Mouse (Mus musculus) Patski (cell line): ENCODE results near the gene Tatdn3. TPM values are rescaled to one million over a fixed set of nuclear protein-coding genes. Genes with fewer than 3 reads are reported as not detected.

Experiments
- ATAC-seq: fragments of 100-300 bp; one replicate; pipeline ENCODE4 v1.8.0; 2021
- CTCF ChIA-PET: fragments of 350-600 bp; sonication (Branson Sonifier 250); formaldehyde crosslinking; loops from one replicate; lab custom pipeline; 2022; ENCODE audit warnings: inconsistent platforms; lab: Charles Lee
- POLR2A ChIA-PET: fragments of 350-600 bp; sonication (Branson Sonifier 250); formaldehyde crosslinking; loops from one replicate; lab custom pipeline; 2022; ENCODE audit warnings: antibody characterized with exemption, inconsistent platforms; lab: Charles Lee
- DNase-seq: peaks from one replicate; pipeline ENCODE4 v3.0.0-alpha.2; 2011; ENCODE audit warnings: low read depth, low spot score
- H3K27me3 ChIP-seq: fragments of 371-371 bp; one replicate; pipeline ENCODE4 v1.5.1; 2021
- CTCF ChIP-seq: fragments of 100-300 bp; IDR thresholded peaks from one replicate; pipeline ENCODE4 v1.5.1; 2021
- in situ Hi-C: fragments of 300-500 bp; cut with MboI; formaldehyde crosslinking; loops from 3 replicates; pipeline ENCODE4 v1.11.1; 2018; ENCODE audit warnings: low pct_unique_long_range_greater_than_20kb, mixed read lengths
- polyA plus RNA-seq: library from polyadenylated mRNA; unstranded; gene quantifications from one replicate; pipeline ENCODE4 v1.2.3, GENCODE M21; 2021

Gene Tatdn3
- polyA plus RNA-seq, 1 experiment from 2014 or later: 18.7 TPM

DNA sequence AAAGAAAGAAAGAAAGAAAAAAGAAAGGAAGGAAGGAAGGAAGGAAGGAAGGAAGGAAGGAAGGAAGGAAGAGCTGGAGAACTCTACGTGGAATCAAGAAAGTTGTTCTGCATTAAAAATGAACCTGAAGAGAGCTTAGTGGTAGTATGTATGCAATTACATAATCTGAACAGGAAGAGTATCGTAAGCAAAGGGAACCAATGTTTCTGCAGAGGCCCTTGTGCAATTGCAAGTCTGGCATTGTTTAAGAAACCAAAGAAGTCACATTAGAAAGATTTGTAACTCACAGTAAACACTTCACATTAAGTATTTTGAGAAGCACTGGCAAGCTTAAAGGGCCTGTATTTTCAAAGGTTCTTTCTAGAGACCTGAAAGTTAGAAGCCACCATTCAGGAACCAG, 39.6 kb downstream of the Tatdn3 start:
- no peak for TF ChIP-seq CTCF
- POLR2A ChIA-PET: interaction anchor here (1.2 kb wide), 1 partner anchor 42 kb away, joined by 3 read pairs; no protein-coding TSS in a partner anchor
- no peak for ATAC-seq
- DNase-seq: no peak
- in situ Hi-C loops: no loop called here
- H3K27me3 ChIP-seq: no peaks in the 10 kb centered on the region
- CTCF ChIA-PET: interaction anchor here (0.8 kb wide), 1 partner anchor 15 kb away, joined by 3 read pairs; no protein-coding TSS in a partner anchor

- no peaks in the 10 kb centered on the region for H3K27me3 ChIP-seq
- in situ Hi-C loops: no loop called here
- ATAC-seq (no peak), DNase-seq (no peak)
- no peak for TF ChIP-seq CTCF
- CTCF ChIA-PET: interaction anchor here (1.0 kb wide), 1 partner anchor 35 kb away, joined by 3 read pairs; no protein-coding TSS in a partner anchor
- POLR2A ChIA-PET: no interaction called here
Observed at GRCm38 (mm10) chr1:191021016-191021415, 41.7 kb downstream of the Tatdn3 start.

GRCm38 (mm10) chr1:191020217-191020924, 42.4 kb downstream of the Tatdn3 start:
- DNase-seq: no peak
- POLR2A ChIA-PET: no interaction called here

GRCm38 (mm10) chr1:191019803-191020202, 42.9 kb downstream of the Tatdn3 start:
- no peak for TF ChIP-seq CTCF
- DNase-seq: no peak
- no peaks in the 10 kb centered on the region for H3K27me3 ChIP-seq
- ChIA-PET CTCF (interaction anchor here (1.0 kb wide), 1 partner anchor 13 kb away, joined by 3 read pairs; no protein-coding TSS in a partner anchor), POLR2A (interaction anchor here (1.9 kb wide), 1 partner anchor 12 kb away, joined by 4 read pairs; no protein-coding TSS in a partner anchor)
- no peak for ATAC-seq
- in situ Hi-C loops: no loop called here

More at GRCm38 (mm10) chr1:191020217-191020924, 42.4 kb downstream of the Tatdn3 start:
- CTCF ChIA-PET: interaction anchor here (1.0 kb wide), 1 partner anchor 13 kb away, joined by 3 read pairs; no protein-coding TSS in a partner anchor
- H3K27me3 ChIP-seq: no peaks in the 10 kb centered on the region
- in situ Hi-C loops: no loop called here
- TF ChIP-seq CTCF: no peak
- no peak for ATAC-seq

GRCm38 (mm10) chr1:191014271-191014670, 48.5 kb downstream of the Tatdn3 start:
- no peaks in the 10 kb centered on the region for H3K27me3 ChIP-seq
- no peak for DNase-seq
- ChIA-PET CTCF (no interaction called here), POLR2A (no interaction called here)
- ATAC-seq: no peak
- in situ Hi-C loops: no loop called here
- no peak for TF ChIP-seq CTCF

- in situ Hi-C loops: loop anchor here (5.0 kb wide), 1 partner anchor 54 kb away; the partner anchor contains the start of genes Nsl1 and Tatdn3
- ChIA-PET POLR2A (no interaction called here), CTCF (interaction anchor here (1.1 to 1.9 kb wide), 3 partner anchors 10 to 31 kb away, joined by 3 to 4 read pairs (median 3); no protein-coding TSS in a partner anchor)
- DNase-seq (no peak), ATAC-seq (no peak)
- TF ChIP-seq CTCF: peak; percentile 59
- no peaks in the 10 kb centered on the region for H3K27me3 ChIP-seq
Observed at GRCm38 (mm10) chr1:191008707-191009106, 54.0 kb downstream of the Tatdn3 start.

- ChIA-PET CTCF (interaction anchor here (1.1 kb wide), 1 partner anchor 60 kb away, joined by 4 read pairs; the partner anchor contains the start of genes Nsl1 and Tatdn3), POLR2A (no interaction called here)
- no peaks in the 10 kb centered on the region for H3K27me3 ChIP-seq
- peak; percentile 64 for TF ChIP-seq CTCF
- peak; percentile 67 for ATAC-seq
- in situ Hi-C loops: no loop called here
- no peak for DNase-seq
Observed at GRCm38 (mm10) chr1:191002201-191002600, 60.5 kb downstream of the Tatdn3 start.

- ChIA-PET POLR2A (interaction anchor here (0.6 kb wide), 1 partner anchor 29 kb away, joined by 3 read pairs; no protein-coding TSS in a partner anchor), CTCF (no interaction called here)
- no peak for TF ChIP-seq CTCF
- DNase-seq (no peak), ATAC-seq (no peak)
- no peaks in the 10 kb centered on the region for H3K27me3 ChIP-seq
- in situ Hi-C loops: no loop called here
Observed at GRCm38 (mm10) chr1:191000686-191001085, 62.0 kb downstream of the Tatdn3 start.

GRCm38 (mm10) chr1:190998027-190998426, 64.7 kb downstream of the Tatdn3 start:
- no peak for DNase-seq
- POLR2A ChIA-PET: no interaction called here
- no peak for TF ChIP-seq CTCF
- CTCF ChIA-PET: interaction anchor here (1.1 kb wide), 1 partner anchor 53 kb away, joined by 3 read pairs; no protein-coding TSS in a partner anchor
- in situ Hi-C loops: no loop called here
- no peak for ATAC-seq
- no peaks in the 10 kb centered on the region for H3K27me3 ChIP-seq

GRCm38 (mm10) chr1:190996346-190996877, 66.3 kb downstream of the Tatdn3 start:
- DNase-seq: no peak
- peak; percentile 40 for TF ChIP-seq CTCF
- in situ Hi-C loops: no loop called here
- H3K27me3 ChIP-seq: no peaks in the 10 kb centered on the region
- ATAC-seq: no peak
- POLR2A ChIA-PET: interaction anchor here (2.4 kb wide), 1 partner anchor 17 kb away, joined by 8 read pairs; the partner anchor contains the start of gene Vash2
- CTCF ChIA-PET: interaction anchor here (1.9 kb wide), 1 partner anchor 19 kb away, joined by 7 read pairs; no protein-coding TSS in a partner anchor

Other genes with a start within 250 kb of the Tatdn3 start
- gene Rps6kc1, start 151.2 kb downstream of the Tatdn3 start, polyA plus RNA-seq: 16.5 TPM
- 54.1 TPM for gene Angel2, start 137.8 kb downstream of the Tatdn3 start, polyA plus RNA-seq
- 5.4 TPM for gene Vash2, start 83.6 kb downstream of the Tatdn3 start, polyA plus RNA-seq
- 20.0 TPM for gene Flvcr1, start 36.8 kb downstream of the Tatdn3 start, polyA plus RNA-seq
- gene Spata45, start 26.3 kb downstream of the Tatdn3 start, polyA plus RNA-seq: not detected
- 7.1 TPM for gene Nsl1, start 80 bp upstream of the Tatdn3 start, polyA plus RNA-seq
- 2.9 TPM for gene Batf3, start 34.9 kb upstream of the Tatdn3 start, polyA plus RNA-seq
- gene Fam71a, start 101.9 kb upstream of the Tatdn3 start, polyA plus RNA-seq: 0.08 TPM
- gene Atf3, start 155.1 kb upstream of the Tatdn3 start, polyA plus RNA-seq: 47.6 TPM